Mouse (Mus musculus): ENCODE measurements around the gene Ranbp17. TPM values are rescaled to one million over a fixed set of nuclear protein-coding genes. Genes with fewer than 3 reads are reported as not detected.

Gene Ranbp17
- polyA plus RNA-seq, 1 experiment = 28.7 TPM

- no peak for TF ChIP-seq CTCF (IDR thresholded peaks at IDR 0.05; ENCODE audit: control insufficient read depth, insufficient read depth, insufficient replicate concordance, low read depth, low read length)
- TF ChIP-seq POLR2A (IDR thresholded peaks at IDR 0.05; ENCODE audit: control insufficient read depth, low read depth, low read length) = no peak
- Histone ChIP-seq H3K4me1 (ENCODE audit: control insufficient read depth, insufficient read depth, low read length) (no peaks in the 10 kb centered on the region), H3K27ac (ENCODE audit: control insufficient read depth, insufficient read depth, low read depth, low read length) (no peak overlapping the region), H3K4me3 (ENCODE audit: control insufficient read depth, low read depth, low read length) (no peak overlapping the region), H3K27me3 (ENCODE audit: control insufficient read depth, insufficient read depth, low read length) (no peaks in the 10 kb centered on the region), H3K36me3 (ENCODE audit: control insufficient read depth, insufficient read depth, low read length) (no peaks in the 10 kb centered on the region)
Measured at GRCm38 (mm10) chr11:33299371-33299770, 214.2 kb downstream of the Ranbp17 start.

- Histone ChIP-seq H3K4me3 (ENCODE audit: control insufficient read depth, low read depth, low read length) (no peak overlapping the region), H3K36me3 (ENCODE audit: control insufficient read depth, insufficient read depth, low read length) (no peaks in the 10 kb centered on the region), H3K27me3 (ENCODE audit: control insufficient read depth, insufficient read depth, low read length) (no peaks in the 10 kb centered on the region), H3K27ac (ENCODE audit: control insufficient read depth, insufficient read depth, low read depth, low read length) (no peak overlapping the region), H3K4me1 (ENCODE audit: control insufficient read depth, insufficient read depth, low read length) (no peaks in the 10 kb centered on the region)
- no peak for TF ChIP-seq POLR2A (IDR thresholded peaks at IDR 0.05; ENCODE audit: control insufficient read depth, low read depth, low read length)
- TF ChIP-seq CTCF (IDR thresholded peaks at IDR 0.05; ENCODE audit: control insufficient read depth, insufficient read depth, insufficient replicate concordance, low read depth, low read length) = no peak
Measured at GRCm38 (mm10) chr11:33297121-33297520, 216.4 kb downstream of the Ranbp17 start.

GRCm38 (mm10) chr11:33295422-33295821, 218.1 kb downstream of the Ranbp17 start:
- H3K4me1 ChIP-seq (ENCODE audit: control insufficient read depth, insufficient read depth, low read length) = no peaks in the 10 kb centered on the region
- TF ChIP-seq CTCF (IDR thresholded peaks at IDR 0.05; ENCODE audit: control insufficient read depth, insufficient read depth, insufficient replicate concordance, low read depth, low read length) (no peak), POLR2A (IDR thresholded peaks at IDR 0.05; ENCODE audit: control insufficient read depth, low read depth, low read length) (no peak)
- no peaks in the 10 kb centered on the region for H3K27me3 ChIP-seq (ENCODE audit: control insufficient read depth, insufficient read depth, low read length)
- no peaks in the 10 kb centered on the region for H3K36me3 ChIP-seq (ENCODE audit: control insufficient read depth, insufficient read depth, low read length)
- no peak overlapping the region for H3K27ac ChIP-seq (ENCODE audit: control insufficient read depth, insufficient read depth, low read depth, low read length)
- H3K4me3 ChIP-seq (ENCODE audit: control insufficient read depth, low read depth, low read length) = no peak overlapping the region

- Histone ChIP-seq H3K27me3 (ENCODE audit: control insufficient read depth, insufficient read depth, low read length) (no peaks in the 10 kb centered on the region), H3K27ac (ENCODE audit: control insufficient read depth, insufficient read depth, low read depth, low read length) (no peak overlapping the region), H3K4me3 (ENCODE audit: control insufficient read depth, low read depth, low read length) (no peak overlapping the region), H3K36me3 (ENCODE audit: control insufficient read depth, insufficient read depth, low read length) (no peaks in the 10 kb centered on the region), H3K4me1 (ENCODE audit: control insufficient read depth, insufficient read depth, low read length) (no peaks in the 10 kb centered on the region)
- no peak for TF ChIP-seq POLR2A (IDR thresholded peaks at IDR 0.05; ENCODE audit: control insufficient read depth, low read depth, low read length)
- TF ChIP-seq CTCF (IDR thresholded peaks at IDR 0.05; ENCODE audit: control insufficient read depth, insufficient read depth, insufficient replicate concordance, low read depth, low read length) = no peak
Measured at GRCm38 (mm10) chr11:33294063-33294462, 219.5 kb downstream of the Ranbp17 start.

- H3K27ac ChIP-seq (ENCODE audit: control insufficient read depth, insufficient read depth, low read depth, low read length) = no peak overlapping the region
- H3K4me3 ChIP-seq (ENCODE audit: control insufficient read depth, low read depth, low read length) = no peak overlapping the region
- no peaks in the 10 kb centered on the region for H3K36me3 ChIP-seq (ENCODE audit: control insufficient read depth, insufficient read depth, low read length)
- no peaks in the 10 kb centered on the region for H3K4me1 ChIP-seq (ENCODE audit: control insufficient read depth, insufficient read depth, low read length)
- TF ChIP-seq POLR2A (IDR thresholded peaks at IDR 0.05; ENCODE audit: control insufficient read depth, low read depth, low read length) (no peak), CTCF (IDR thresholded peaks at IDR 0.05; ENCODE audit: control insufficient read depth, insufficient read depth, insufficient replicate concordance, low read depth, low read length) (no peak)
- no peaks in the 10 kb centered on the region for H3K27me3 ChIP-seq (ENCODE audit: control insufficient read depth, insufficient read depth, low read length)
Measured at GRCm38 (mm10) chr11:33278571-33278970, 235.0 kb downstream of the Ranbp17 start.

- Histone ChIP-seq H3K27me3 (ENCODE audit: control insufficient read depth, insufficient read depth, low read length) (no peaks in the 10 kb centered on the region), H3K36me3 (ENCODE audit: control insufficient read depth, insufficient read depth, low read length) (no peaks in the 10 kb centered on the region), H3K4me1 (ENCODE audit: control insufficient read depth, insufficient read depth, low read length) (no peaks in the 10 kb centered on the region), H3K4me3 (ENCODE audit: control insufficient read depth, low read depth, low read length) (no peak within 1 kb of the TSS), H3K27ac (ENCODE audit: control insufficient read depth, insufficient read depth, low read depth, low read length) (no peak within 1 kb of the TSS)
- no peak for TF ChIP-seq CTCF (IDR thresholded peaks at IDR 0.05; ENCODE audit: control insufficient read depth, insufficient read depth, insufficient replicate concordance, low read depth, low read length)
- no peak for TF ChIP-seq POLR2A (IDR thresholded peaks at IDR 0.05; ENCODE audit: control insufficient read depth, low read depth, low read length)
Measured at GRCm38 (mm10) chr11:33276637-33277036, 236.9 kb downstream of the Ranbp17 start, which contains the start of gene Gm12117. Gene Gm12117 (minus strand): TSS chr11:33276737.

GRCm38 (mm10) chr11:33274816-33275215, 238.7 kb downstream of the Ranbp17 start:
- Histone ChIP-seq H3K36me3 (ENCODE audit: control insufficient read depth, insufficient read depth, low read length) (no peaks in the 10 kb centered on the region), H3K4me3 (ENCODE audit: control insufficient read depth, low read depth, low read length) (no peak overlapping the region), H3K27ac (ENCODE audit: control insufficient read depth, insufficient read depth, low read depth, low read length) (no peak overlapping the region), H3K27me3 (ENCODE audit: control insufficient read depth, insufficient read depth, low read length) (no peaks in the 10 kb centered on the region), H3K4me1 (ENCODE audit: control insufficient read depth, insufficient read depth, low read length) (no peaks in the 10 kb centered on the region)
- no peak for TF ChIP-seq CTCF (IDR thresholded peaks at IDR 0.05; ENCODE audit: control insufficient read depth, insufficient read depth, insufficient replicate concordance, low read depth, low read length)
- no peak for TF ChIP-seq POLR2A (IDR thresholded peaks at IDR 0.05; ENCODE audit: control insufficient read depth, low read depth, low read length)

GRCm38 (mm10) chr11:33274294-33274693, 239.3 kb downstream of the Ranbp17 start:
- Histone ChIP-seq H3K4me1 (ENCODE audit: control insufficient read depth, insufficient read depth, low read length) (no peaks in the 10 kb centered on the region), H3K27ac (ENCODE audit: control insufficient read depth, insufficient read depth, low read depth, low read length) (no peak overlapping the region), H3K27me3 (ENCODE audit: control insufficient read depth, insufficient read depth, low read length) (no peaks in the 10 kb centered on the region), H3K36me3 (ENCODE audit: control insufficient read depth, insufficient read depth, low read length) (no peaks in the 10 kb centered on the region), H3K4me3 (ENCODE audit: control insufficient read depth, low read depth, low read length) (no peak overlapping the region)
- TF ChIP-seq POLR2A (IDR thresholded peaks at IDR 0.05; ENCODE audit: control insufficient read depth, low read depth, low read length) = no peak
- TF ChIP-seq CTCF (IDR thresholded peaks at IDR 0.05; ENCODE audit: control insufficient read depth, insufficient read depth, insufficient replicate concordance, low read depth, low read length) = no peak
